10 mouse cellular contexts compared by ENCODE assay signal in genomic region chr2:132385194-132385838, GRCm38 (mm10). TPM values are rescaled to one million over a fixed set of nuclear protein-coding genes. Genes with fewer than 3 reads are reported as not detected.
A peak's percentile ranks its signal among the peaks of the same experiment; 100 is the strongest.
DNase-seq lines count a peak whose midpoint lies in the region; ATAC-seq and TF ChIP-seq lines count a peak whose summit lies in the region.
"Had no signal": no experiment of that assay in that cellular context is flagged by ENCODE, and none has a peak within 500 bp of the region (broad histone marks: within the 10 kb centered on the region; RNA-seq: fewer than 3 reads in every experiment).

Prokr2 (minus strand) TSS chr2:132385447.

- H3K27ac ChIP-seq in embryonic facial prominence, embryonic 13.5 days, result no peak within 1 kb of the TSS
- no peak within 1 kb of the TSS for H3K27ac ChIP-seq in hindbrain, postnatal 0 days
- H3K27ac ChIP-seq in midbrain, embryonic 12.5 days (replicated peaks), result no peak within 1 kb of the TSS

- no peaks in the 10 kb centered on the region for H3K9me3 ChIP-seq in embryonic facial prominence, embryonic 13.5 days
- no peaks in the 10 kb centered on the region for H3K9me3 ChIP-seq in hindbrain, postnatal 0 days (ENCODE audit: low read length)
- no peaks in the 10 kb centered on the region for H3K9me3 ChIP-seq in midbrain, embryonic 12.5 days

- no peak for TF ChIP-seq CTCF in hindbrain, postnatal 0 days (IDR thresholded peaks at IDR 0.05; ENCODE audit: low read depth)

- peak within 1 kb of the TSS; percentile 96 for H3K4me2 ChIP-seq in embryonic facial prominence, embryonic 13.5 days
- H3K4me2 ChIP-seq in hindbrain, postnatal 0 days (ENCODE audit: low read depth, low read length), result peak within 1 kb of the TSS; percentile 99
- peak within 1 kb of the TSS; percentile 80 for H3K4me2 ChIP-seq in midbrain, embryonic 12.5 days (replicated peaks)

- peak; percentile 26; the same call in 1 of the 2 replicates for ATAC-seq in frontal cortex, adult (ENCODE audit: low TSS enrichment)
- ATAC-seq in embryonic facial prominence, embryonic 13.5 days (ENCODE audit: insufficient number of reproducible peaks, insufficient read depth, low FRiP score, low TSS enrichment, low read depth), result peak; percentile 71; the same call in 1 of the 2 replicates
- ATAC-seq in hindbrain, postnatal 0 days, result peak; percentile 57
- peak; percentile 75 for ATAC-seq in midbrain, embryonic 12.5 days (ENCODE audit: low FRiP score, low read depth)

- H3K4me3 ChIP-seq in embryonic facial prominence, embryonic 13.5 days, result peak within 1 kb of the TSS; percentile 54
- H3K4me3 ChIP-seq in hindbrain, postnatal 0 days (ENCODE audit: low read length), result peak within 1 kb of the TSS; percentile 61
- H3K4me3 ChIP-seq in midbrain, embryonic 12.5 days, result peak within 1 kb of the TSS; percentile 51

- no peaks in the 10 kb centered on the region for H3K36me3 ChIP-seq in embryonic facial prominence, embryonic 13.5 days
- no peaks in the 10 kb centered on the region for H3K36me3 ChIP-seq in hindbrain, postnatal 0 days (ENCODE audit: insufficient read depth, low read length)
- H3K36me3 ChIP-seq in midbrain, embryonic 12.5 days, result no peaks in the 10 kb centered on the region

- H3K4me1 ChIP-seq in embryonic facial prominence, embryonic 13.5 days, result peaks cover 14% of the 10 kb centered on the region
- peaks cover 5% of the 10 kb centered on the region for H3K4me1 ChIP-seq in hindbrain, postnatal 0 days (ENCODE audit: insufficient read depth, low read length)
- H3K4me1 ChIP-seq in midbrain, embryonic 12.5 days, result peaks cover 11% of the 10 kb centered on the region

- no peak for DNase-seq in frontal cortex, adult 2 months (ENCODE audit: extremely low spot score in 1 of 2, low spot score in 1 of 2)
- DNase-seq in 3134 (ENCODE audit: extremely low read depth, insufficient read length, low spot score), result peak; percentile 9
- DNase-seq in hindbrain, postnatal 0 days (ENCODE audit: low spot score), result peak; percentile 37
- no peak for DNase-seq in urinary bladder, postnatal 4 days (ENCODE audit: low spot score in 2 of 2)
- no peak for DNase-seq in right cerebral cortex, adult 2 months (ENCODE audit: low spot score in 2 of 2)

- WGBS in embryonic facial prominence, embryonic 13.5 days, result 2% methylated on average over 29 of the region's 29 CpGs
- WGBS in hindbrain, postnatal 0 days, result under 1% methylated on average over 29 of the region's 29 CpGs
- 2% methylated on average over 26 of the region's 29 CpGs for WGBS in midbrain, embryonic 12.5 days

- H3K27me3 ChIP-seq in embryonic facial prominence, embryonic 13.5 days, result peaks cover 41% of the 10 kb centered on the region
- no peaks in the 10 kb centered on the region; the same call in 1 of the 2 replicates for H3K27me3 ChIP-seq in hindbrain, postnatal 0 days (ENCODE audit: insufficient read depth, low read length)
- H3K27me3 ChIP-seq in midbrain, embryonic 12.5 days, result peaks cover 68% of the 10 kb centered on the region

- H3K9ac ChIP-seq in embryonic facial prominence, embryonic 13.5 days, result peak within 1 kb of the TSS; percentile 65
- H3K9ac ChIP-seq in hindbrain, postnatal 0 days (replicated peaks; ENCODE audit: low read length), result peak within 1 kb of the TSS; percentile 52
- peak within 1 kb of the TSS; percentile 51 for H3K9ac ChIP-seq in midbrain, embryonic 12.5 days (replicated peaks)

RNA-seq across cellular contexts. Expression of gene Prokr2, which starts in this region (rescaled TPM):
- polyA plus RNA-seq in frontal cortex, adult 2 months (2012; rRNA removed), result 6.7 and 7.1 TPM in 2 replicates
- polyA plus RNA-seq in embryonic facial prominence, embryonic 13.5 days (2015; fragmentation: Nextera tagmentation; extraction: Ambion mirVana), result 1.2 TPM in 2 replicates
- 8.4 and 11.3 TPM in 2 replicates for total RNA-seq in hindbrain, postnatal 0 days (2014; rRNA removed)
- 2.1 and 2.8 TPM in 2 replicates for polyA plus RNA-seq in hindbrain, postnatal 0 days (2015; fragmentation: Nextera tagmentation; extraction: Ambion mirVana)
- 1.5 and 2.0 TPM in 2 replicates for polyA plus RNA-seq in midbrain, embryonic 12.5 days (2016; fragmentation: Nextera tagmentation; extraction: Ambion mirVana)
- total RNA-seq: MEL had no signal
- polyA plus RNA-seq: large intestine, adult 2 months had no signal

Comparison
In these comparisons a context has a peak if more than half of its experiments do, and no peak if none do; other contexts are left out.
1. DNase-seq: peak in 3134 (single experiment) and hindbrain, postnatal 0 days (single experiment); none in frontal cortex, adult 2 months (0 of 2), urinary bladder, postnatal 4 days (0 of 2) and right cerebral cortex, adult 2 months (0 of 2).
2. Peak in every context shown above with its lines, with median percentiles within 50 percentile points of each other: ATAC-seq, H3K4me2 ChIP-seq, H3K4me3 ChIP-seq and H3K9ac ChIP-seq.